Mouse (Mus musculus): ENCODE measurements around the gene Card9. TPM values are rescaled to one million over a fixed set of nuclear protein-coding genes. Genes with fewer than 3 reads are reported as not detected.

Card9 gene
- polyA plus RNA-seq, 1 experiment, result 199 TPM

GRCm38 (mm10) chr2:26320245-26321185, 40.2 kb downstream of the Card9 start:
- Histone ChIP-seq H3K27ac (ENCODE audit: control insufficient read depth, insufficient read depth, low read depth, low read length, poor library complexity) (no peak overlapping the region), H3K4me3 (replicated peaks; ENCODE audit: control insufficient read depth, low read depth, low read length) (no peak overlapping the region), H3K4me1 (ENCODE audit: control insufficient read depth, insufficient read depth, low read length) (peaks cover 2% of the 10 kb centered on the region)
- WGBS, result 77% methylated on average over 14 of the region's 14 CpGs
- TF ChIP-seq CTCF (IDR thresholded peaks at IDR 0.05; ENCODE audit: control insufficient read depth, insufficient read depth, low read length), result no peak
- no peak for TF ChIP-seq POLR2A (IDR thresholded peaks at IDR 0.05; ENCODE audit: borderline replicate concordance, control insufficient read depth, low read depth, low read length)

GRCm38 (mm10) chr2:26319519-26320244, 41.0 kb downstream of the Card9 start:
- 81% methylated on average over 13 of the region's 13 CpGs for WGBS
- Histone ChIP-seq H3K4me3 (replicated peaks; ENCODE audit: control insufficient read depth, low read depth, low read length) (no peak overlapping the region), H3K4me1 (ENCODE audit: control insufficient read depth, insufficient read depth, low read length) (peaks cover 4% of the 10 kb centered on the region), H3K27ac (ENCODE audit: control insufficient read depth, insufficient read depth, low read depth, low read length, poor library complexity) (no peak overlapping the region)
- TF ChIP-seq POLR2A (IDR thresholded peaks at IDR 0.05; ENCODE audit: borderline replicate concordance, control insufficient read depth, low read depth, low read length) (no peak), CTCF (IDR thresholded peaks at IDR 0.05; ENCODE audit: control insufficient read depth, insufficient read depth, low read length) (no peak)

GRCm38 (mm10) chr2:26319109-26319508, 41.6 kb downstream of the Card9 start:
- H3K27ac ChIP-seq (ENCODE audit: control insufficient read depth, insufficient read depth, low read depth, low read length, poor library complexity), result no peak overlapping the region
- 80% methylated on average over 9 of the region's 9 CpGs for WGBS
- H3K4me1 ChIP-seq (ENCODE audit: control insufficient read depth, insufficient read depth, low read length), result peaks cover 4% of the 10 kb centered on the region

GRCm38 (mm10) chr2:26317991-26318672, 42.6 kb downstream of the Card9 start:
- no peak for TF ChIP-seq POLR2A (IDR thresholded peaks at IDR 0.05; ENCODE audit: borderline replicate concordance, control insufficient read depth, low read depth, low read length)
- TF ChIP-seq CTCF (IDR thresholded peaks at IDR 0.05; ENCODE audit: control insufficient read depth, insufficient read depth, low read length), result no peak
- 80% methylated on average over 3 of the region's 3 CpGs for WGBS
- Histone ChIP-seq H3K27ac (ENCODE audit: control insufficient read depth, insufficient read depth, low read depth, low read length, poor library complexity) (no peak overlapping the region), H3K4me1 (ENCODE audit: control insufficient read depth, insufficient read depth, low read length) (peaks cover 4% of the 10 kb centered on the region), H3K4me3 (replicated peaks; ENCODE audit: control insufficient read depth, low read depth, low read length) (no peak overlapping the region)

More at GRCm38 (mm10) chr2:26319109-26319508, 41.6 kb downstream of the Card9 start:
- no peak overlapping the region for H3K4me3 ChIP-seq (replicated peaks; ENCODE audit: control insufficient read depth, low read depth, low read length)
- no peak for TF ChIP-seq POLR2A (IDR thresholded peaks at IDR 0.05; ENCODE audit: borderline replicate concordance, control insufficient read depth, low read depth, low read length)
- TF ChIP-seq CTCF (IDR thresholded peaks at IDR 0.05; ENCODE audit: control insufficient read depth, insufficient read depth, low read length), result no peak

- Histone ChIP-seq H3K27ac (ENCODE audit: control insufficient read depth, insufficient read depth, low read depth, low read length, poor library complexity) (no peak overlapping the region), H3K4me1 (ENCODE audit: control insufficient read depth, insufficient read depth, low read length) (peaks cover 4% of the 10 kb centered on the region), H3K4me3 (replicated peaks; ENCODE audit: control insufficient read depth, low read depth, low read length) (no peak overlapping the region)
- no peak for TF ChIP-seq CTCF (IDR thresholded peaks at IDR 0.05; ENCODE audit: control insufficient read depth, insufficient read depth, low read length)
- no peak for TF ChIP-seq POLR2A (IDR thresholded peaks at IDR 0.05; ENCODE audit: borderline replicate concordance, control insufficient read depth, low read depth, low read length)
- WGBS, result 64% methylated on average over 3 of the region's 3 CpGs
Measured at GRCm38 (mm10) chr2:26317371-26317770, 43.3 kb downstream of the Card9 start.

- Histone ChIP-seq H3K4me1 (ENCODE audit: control insufficient read depth, insufficient read depth, low read length) (peaks cover 6% of the 10 kb centered on the region), H3K27ac (ENCODE audit: control insufficient read depth, insufficient read depth, low read depth, low read length, poor library complexity) (no peak overlapping the region), H3K4me3 (replicated peaks; ENCODE audit: control insufficient read depth, low read depth, low read length) (no peak overlapping the region)
- TF ChIP-seq CTCF (IDR thresholded peaks at IDR 0.05; ENCODE audit: control insufficient read depth, insufficient read depth, low read length) (no peak), POLR2A (IDR thresholded peaks at IDR 0.05; ENCODE audit: borderline replicate concordance, control insufficient read depth, low read depth, low read length) (no peak)
- WGBS, result 50% methylated on average over 9 of the region's 9 CpGs
Measured at GRCm38 (mm10) chr2:26316576-26317246, 44.0 kb downstream of the Card9 start.

GRCm38 (mm10) chr2:26315925-26316311, 44.8 kb downstream of the Card9 start:
- TF ChIP-seq POLR2A (IDR thresholded peaks at IDR 0.05; ENCODE audit: borderline replicate concordance, control insufficient read depth, low read depth, low read length) (no peak), CTCF (IDR thresholded peaks at IDR 0.05; ENCODE audit: control insufficient read depth, insufficient read depth, low read length) (no peak)
- peaks cover 9% of the 10 kb centered on the region for H3K4me1 ChIP-seq (ENCODE audit: control insufficient read depth, insufficient read depth, low read length)
- H3K27ac ChIP-seq (ENCODE audit: control insufficient read depth, insufficient read depth, low read depth, low read length, poor library complexity), result peak overlapping the region; percentile 38; the same call in 1 of the 2 replicates
- 6% methylated on average over 11 of the region's 11 CpGs for WGBS
- H3K4me3 ChIP-seq (replicated peaks; ENCODE audit: control insufficient read depth, low read depth, low read length), result peak overlapping the region; percentile 66
